Mouse (Mus musculus): Measurements from ENCODE around the gene 1300017J02Rik.

DNA sequence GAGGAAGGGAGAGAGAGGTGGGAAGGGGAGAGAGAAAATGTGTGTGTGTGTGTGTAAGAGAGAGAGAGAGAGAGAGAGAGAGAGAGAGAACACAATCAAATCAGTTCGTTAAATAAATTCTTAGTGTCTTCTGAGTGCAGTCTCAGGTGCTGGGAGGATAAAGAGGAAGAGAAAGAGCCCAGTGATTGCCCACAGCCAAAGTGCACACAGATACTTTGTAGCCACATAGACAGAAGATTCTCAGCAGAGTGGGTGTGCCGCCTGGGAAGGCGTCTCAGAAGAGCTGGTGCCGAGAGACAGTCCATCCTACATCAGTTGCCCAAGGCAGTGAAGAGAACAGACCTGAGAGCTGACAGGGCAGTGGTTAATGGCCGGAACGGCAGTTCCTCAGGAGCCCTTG, 90.6 kb downstream of the 1300017J02Rik start:
- TF ChIP-seq CTCF (IDR thresholded peaks at IDR 0.05; ENCODE audit: low read depth) (no peak), EP300 (IDR thresholded peaks at IDR 0.05; ENCODE audit: low read depth) (no peak)

Measured in heart, postnatal 0 days (tissue).